In genomic region chr2:146881623-146882022, GRCm38 (mm10) we compare ENCODE assay signal across 36 mouse cellular contexts.
"Had no signal": no experiment of that assay in that cellular context is flagged by ENCODE, and none has a peak within 500 bp of the region (broad histone marks: within the 10 kb centered on the region; RNA-seq: fewer than 3 reads in every experiment).

No protein-coding gene starts in this region.

- H3K27me3 ChIP-seq: heart, embryonic 12.5 days; heart, embryonic 13.5 days; heart, embryonic 15.5 days; hindbrain, embryonic 12.5 days; hindbrain, embryonic 15.5 days; intestine, embryonic 15.5 days; kidney, embryonic 15.5 days had no signal

- H3K4me1 ChIP-seq: heart, embryonic 10.5 days; hindbrain, embryonic 10.5 days; hindbrain, embryonic 12.5 days; hindbrain, embryonic 13.5 days; hindbrain, embryonic 15.5 days; intestine, embryonic 15.5 days; kidney, embryonic 15.5 days had no signal

- H3K9ac ChIP-seq: heart, embryonic 12.5 days; heart, embryonic 13.5 days; heart, embryonic 15.5 days; hindbrain, embryonic 12.5 days; hindbrain, embryonic 13.5 days; hindbrain, embryonic 14.5 days; hindbrain, embryonic 15.5 days; intestine, embryonic 15.5 days; kidney, embryonic 15.5 days had no signal

- H3K4me3 ChIP-seq: heart, adult 2 months; heart, embryonic 10.5 days; heart, embryonic 12.5 days; heart, embryonic 13.5 days; heart, embryonic 15.5 days; hindbrain, embryonic 10.5 days; hindbrain, embryonic 12.5 days; hindbrain, embryonic 13.5 days; hindbrain, embryonic 15.5 days; intestine, embryonic 15.5 days; kidney, embryonic 15.5 days; layer of hippocampus, adult 2 months had no signal

- H3K27ac ChIP-seq: heart, adult 2 months; heart, embryonic 10.5 days; heart, embryonic 13.5 days; heart, embryonic 15.5 days; hindbrain, embryonic 10.5 days; hindbrain, embryonic 12.5 days; hindbrain, embryonic 13.5 days; hindbrain, embryonic 14.5 days; hindbrain, embryonic 15.5 days; hindbrain, postnatal 0 days; intestine, embryonic 15.5 days; kidney, embryonic 15.5 days; kidney, postnatal 0 days; layer of hippocampus, adult 2 months had no signal

- ATAC-seq: hindbrain, embryonic 16.5 days; hindbrain, postnatal 0 days; inflammation-experienced regulatory T-cells, adult 6 months; intestine, embryonic 15.5 days; intestine, embryonic 16.5 days; intestine, postnatal 0 days had no signal

- DNase-seq: heart, adult 18-20 months; heart, adult 2 months; heart, postnatal 10 days; heart, postnatal 14 days; heart, postnatal 36 days; heart, postnatal 4 days; kidney, adult 11 months; kidney, adult 18-20 months; kidney, adult 2 months; kidney, adult 8-10 months; kidney, adult 9 months; kidney, postnatal 10 days; kidney, postnatal 14 days; kidney, postnatal 25 days; kidney, postnatal 36 days; kidney, postnatal 4 days; layer of hippocampus, adult 9-11 months had no signal

- H3K4me2 ChIP-seq: heart, embryonic 11.5 days; heart, embryonic 12.5 days; heart, embryonic 13.5 days; heart, embryonic 15.5 days; hindbrain, embryonic 12.5 days; hindbrain, embryonic 13.5 days; hindbrain, embryonic 14.5 days; hindbrain, embryonic 15.5 days; intestine, embryonic 15.5 days; kidney, embryonic 15.5 days had no signal

- H3K36me3 ChIP-seq: heart, embryonic 10.5 days; heart, embryonic 12.5 days; heart, embryonic 13.5 days; heart, embryonic 15.5 days; hindbrain, embryonic 10.5 days; hindbrain, embryonic 12.5 days; hindbrain, embryonic 13.5 days; hindbrain, embryonic 15.5 days; intestine, embryonic 15.5 days; kidney, embryonic 15.5 days had no signal

- H3K9me3 ChIP-seq: heart, embryonic 10.5 days; heart, embryonic 12.5 days; heart, embryonic 13.5 days; heart, embryonic 15.5 days; hindbrain, embryonic 10.5 days; hindbrain, embryonic 12.5 days; hindbrain, embryonic 13.5 days; hindbrain, embryonic 15.5 days; intestine, embryonic 15.5 days; kidney, embryonic 15.5 days had no signal
